Mouse (Mus musculus) gastrocnemius, postnatal 36 days (tissue): ENCODE data around the gene Ndufs3. TPM values are rescaled to one million over a fixed set of nuclear protein-coding genes. Genes with fewer than 3 reads are reported as not detected.

Experiments
- DNase-seq, 2 experiments: peaks; one replicate each; pipeline ENCODE4 v3.0.0; 2022
- intact Hi-C: fragments of 180-260 bp; cut with DNase I; formaldehyde crosslinking; loops from one replicate; pipeline ENCODE4 v1.15.1; 2025
- total RNA-seq, 2 experiments: library from RNA; stranded (reverse); gene quantifications; 2 replicates each; pipeline ENCODE4 v1.2.3; 2021

Gene Ndufs3
- total RNA-seq, 2 experiments from 2014 or later, result 448 to 474 TPM

DNA sequence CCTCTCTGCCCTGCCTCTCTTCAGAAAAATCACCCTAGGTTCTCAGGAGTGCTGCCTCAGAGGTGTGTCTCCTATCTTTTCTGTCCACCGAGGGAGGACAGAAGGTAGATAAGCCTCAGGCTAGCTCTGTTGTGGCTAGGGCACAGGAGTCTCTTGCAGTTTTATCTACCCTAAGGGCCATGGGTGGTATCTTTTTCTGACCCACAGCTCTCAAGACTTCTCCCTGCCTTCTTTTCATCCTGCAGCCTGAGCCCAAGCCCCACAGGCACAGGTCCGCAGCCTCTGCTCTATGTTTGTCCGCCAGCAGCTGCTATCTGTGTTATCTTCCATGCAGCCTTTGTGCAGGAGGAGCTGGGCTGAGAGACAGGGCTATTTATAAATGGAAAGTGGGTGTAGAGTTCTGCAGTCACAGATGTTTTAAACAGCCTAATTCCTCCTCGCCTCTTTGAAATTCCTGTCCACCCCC, 34.5 kb downstream of the Ndufs3 start:
- intact Hi-C loops, result no loop called here
- no peak for DNase-seq

- intact Hi-C loops, result loop anchor here (2.0 to 5.0 kb wide), 2 partner anchors 194 to 236 kb away; no protein-coding TSS in a partner anchor
- DNase-seq, result peak; percentile 67 to 79
Observed at GRCm38 (mm10) chr2:90866524-90866923, 38.1 kb downstream of the Ndufs3 start.

DNA sequence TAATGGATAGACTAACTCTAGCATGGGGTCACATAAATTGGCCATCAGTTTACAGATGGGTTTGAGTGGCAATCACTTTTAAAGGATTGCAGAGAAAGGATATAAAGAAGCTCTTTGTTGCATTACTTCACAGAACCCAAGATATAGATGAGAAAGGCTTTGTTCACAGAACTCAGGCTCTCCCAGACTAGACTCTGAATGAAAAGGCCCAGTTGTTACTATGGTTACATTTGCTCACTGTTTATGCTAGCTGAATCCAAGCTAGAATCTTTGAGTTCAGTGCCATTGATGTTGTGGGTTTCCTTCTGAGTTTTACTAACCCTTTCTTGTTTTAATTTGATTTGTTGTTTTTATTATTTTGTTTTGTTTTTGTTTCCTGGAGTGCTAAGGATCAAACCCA, 40.4 kb downstream of the Ndufs3 start:
- intact Hi-C loops, result no loop called here
- no peak for DNase-seq

DNA sequence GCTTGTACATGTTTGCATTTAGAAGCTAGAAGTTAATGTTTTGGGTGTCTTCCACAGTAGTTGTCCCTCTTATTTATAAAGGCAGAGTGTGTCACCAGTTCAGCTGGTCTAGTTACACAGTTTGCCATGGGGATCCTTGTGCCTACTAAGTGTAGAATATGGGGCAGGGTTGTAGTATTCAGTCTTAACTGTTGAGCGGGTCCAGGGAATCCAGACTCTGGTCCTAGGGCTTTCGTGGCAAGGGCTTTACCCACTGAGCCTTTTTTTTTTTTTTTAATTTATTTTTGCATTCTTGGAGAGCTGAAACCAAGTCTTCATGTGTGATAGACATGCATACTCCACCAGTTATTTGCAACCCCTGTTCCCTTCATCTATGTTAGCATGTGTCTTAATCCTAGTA, 43.1 kb downstream of the Ndufs3 start:
- no peak for DNase-seq
- intact Hi-C loops, result no loop called here

DNA sequence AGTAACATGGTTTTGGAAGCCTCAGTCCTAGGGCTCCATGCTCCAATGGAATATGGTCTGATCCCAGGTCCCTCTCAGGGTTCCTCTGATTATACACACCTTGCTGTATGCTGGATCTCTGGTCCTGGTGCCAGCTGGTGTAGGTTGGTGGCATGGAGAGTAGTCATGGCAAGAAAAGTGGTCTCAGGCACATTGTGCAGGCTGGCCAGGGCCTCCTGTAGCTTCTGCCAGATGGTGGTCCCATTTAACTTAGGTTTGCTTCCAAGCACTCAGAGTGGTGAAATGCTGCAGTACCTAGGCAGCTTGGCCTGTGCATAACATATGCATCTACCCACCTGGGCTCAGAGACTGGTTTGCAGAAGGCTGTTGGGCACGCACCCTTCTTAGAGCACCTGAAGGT, 54.2 kb downstream of the Ndufs3 start:
- DNase-seq, result no peak
- intact Hi-C loops, result no loop called here

- intact Hi-C loops, result no loop called here
- no peak for DNase-seq
Observed at GRCm38 (mm10) chr2:90848331-90848730, 56.3 kb downstream of the Ndufs3 start.

DNA sequence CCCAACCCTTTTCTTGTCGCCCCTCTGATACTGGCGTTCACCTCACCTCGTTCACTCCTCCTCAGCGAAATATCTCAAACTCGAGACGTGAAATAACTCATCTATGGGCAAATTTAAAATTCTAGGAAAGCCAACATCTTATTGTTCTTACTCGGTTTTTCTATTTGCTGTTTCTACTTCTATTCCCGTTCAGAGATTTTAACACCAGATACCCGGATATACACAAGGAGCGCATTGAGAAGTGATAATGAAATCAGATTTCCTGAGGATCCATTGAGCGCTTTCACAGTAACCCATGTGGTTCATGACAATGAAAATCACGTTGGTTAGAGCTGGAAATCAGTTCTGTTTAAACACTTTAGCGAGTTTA, 57.0 kb downstream of the Ndufs3 start:
- intact Hi-C loops, result no loop called here
- no peak for DNase-seq

- intact Hi-C loops, result no loop called here
- DNase-seq, result peak; percentile 98 to 99
Observed at GRCm38 (mm10) chr2:90846955-90847680, 57.5 kb downstream of the Ndufs3 start, which contains the start of gene Mtch2. Gene Mtch2 (plus strand): TSS chr2:90847155.

- intact Hi-C loops, result no loop called here
- DNase-seq, result no peak
Observed at GRCm38 (mm10) chr2:90846597-90846954, 58.1 kb downstream of the Ndufs3 start.

DNA sequence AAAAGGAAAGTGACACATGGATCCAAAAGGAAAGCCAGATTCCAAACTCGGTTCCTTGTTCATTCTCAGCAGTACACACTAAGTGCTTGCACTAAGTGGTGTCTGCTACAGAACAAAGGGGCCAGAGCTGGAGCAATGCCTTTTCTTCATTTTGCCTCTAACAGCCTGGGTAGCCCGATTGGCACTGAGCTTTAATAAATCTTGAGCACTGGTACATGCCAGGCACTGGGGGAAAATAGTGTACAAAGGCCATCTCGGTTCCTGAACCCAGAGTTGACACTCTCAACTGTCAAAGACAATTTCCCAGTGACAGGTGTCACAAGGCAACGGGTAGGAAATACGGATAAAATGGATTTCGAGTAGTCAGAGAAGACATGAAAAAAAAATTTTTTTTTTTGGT, 58.5 kb downstream of the Ndufs3 start:
- DNase-seq, result no peak
- intact Hi-C loops, result no loop called here

GRCm38 (mm10) chr2:90845234-90845633, 59.4 kb downstream of the Ndufs3 start:
- DNase-seq, result no peak
- intact Hi-C loops, result no loop called here

Other genes with a start within 250 kb of the Ndufs3 start
- gene Nup160, start 227.6 kb downstream of the Ndufs3 start, total RNA-seq, result 10 to 100 TPM in 1 of 2 experiments, 1 to 10 TPM in 1; 9.9 to 13.6 TPM
- gene Fnbp4, start 159.5 kb downstream of the Ndufs3 start, total RNA-seq, result 10 to 100 TPM; 14.7 to 17.3 TPM
- under 1 TPM; 0.42 to 0.46 TPM for gene Agbl2, start 122.1 kb downstream of the Ndufs3 start, total RNA-seq
- 100 to 1,000 TPM; 133 to 153 TPM for gene Mtch2, start 57.7 kb downstream of the Ndufs3 start, total RNA-seq
- 1 to 10 TPM; 2.7 to 4.1 TPM for gene C1qtnf4, start 19.0 kb downstream of the Ndufs3 start, total RNA-seq
- gene Kbtbd4, start 87 bp downstream of the Ndufs3 start, total RNA-seq, result 10 to 100 TPM; 13.6 to 14.2 TPM
- 10 to 100 TPM; 50.0 to 51.4 TPM for gene Celf1, start 35.6 kb upstream of the Ndufs3 start, total RNA-seq
- 10 to 100 TPM; 21.7 to 23.9 TPM for gene Rapsn, start 130.8 kb upstream of the Ndufs3 start, total RNA-seq
- 100 to 1,000 TPM; 223 to 229 TPM for gene Psmc3, start 149.2 kb upstream of the Ndufs3 start, total RNA-seq
- gene Slc39a13, start 165.6 kb upstream of the Ndufs3 start, total RNA-seq, result 10 to 100 TPM; 21.1 to 21.7 TPM
- 1 to 10 TPM in 1 of 2 experiments, under 1 TPM in 1; 0.91 to 1.1 TPM for gene Spi1, start 177.6 kb upstream of the Ndufs3 start, total RNA-seq
- not detected for gene Mybpc3, start 213.3 kb upstream of the Ndufs3 start, total RNA-seq